Mouse (Mus musculus) myocyte (in vitro differentiated cells): ENCODE results near the gene Olfr1396. TPM values are rescaled to one million over a fixed set of nuclear protein-coding genes. Genes with fewer than 3 reads are reported as not detected.

Experiments used
- H3K27me3 ChIP-seq: one replicate; pipeline ENCODE4 v1.6.1; 2011; ENCODE audit not compliant: control insufficient read depth, insufficient read depth, insufficient read length
- H3K36me3 ChIP-seq: one replicate; pipeline ENCODE4 v1.6.1; 2011; ENCODE audit not compliant: control insufficient read depth, insufficient read depth
- H3K4me2 ChIP-seq: one replicate; pipeline ENCODE4 v1.6.1; 2011; ENCODE audit warnings: low read depth, control low read depth
- H3K4me3 ChIP-seq: one replicate; pipeline ENCODE4 v1.5.1; 2011; ENCODE audit warnings: mild to moderate bottlenecking, control low read depth, moderate library complexity
- H3K79me2 ChIP-seq: one replicate; pipeline ENCODE4 v1.6.1; 2011; ENCODE audit not compliant: control insufficient read depth, insufficient read depth
- H3ac ChIP-seq: one replicate; pipeline ENCODE4 v1.6.1; 2011; ENCODE audit not compliant: control insufficient read depth, insufficient read length
- CEBPB ChIP-seq: IDR thresholded peaks from 2 replicates; pipeline ENCODE4 v1.6.1; 2011; ENCODE audit warnings: mild to moderate bottlenecking, moderate library complexity; ENCODE audit not compliant: poor library complexity, insufficient read depth, severe bottlenecking
- E2F4 ChIP-seq: IDR thresholded peaks from one replicate; pipeline ENCODE4 v1.6.1; 2011; ENCODE audit warnings: mild to moderate bottlenecking, control low read depth, moderate library complexity; ENCODE audit not compliant: insufficient read depth
- MAX ChIP-seq: IDR thresholded peaks from one replicate; pipeline ENCODE4 v1.6.1; 2011; ENCODE audit warnings: low read depth, mild to moderate bottlenecking, control low read depth
- MYOD1 ChIP-seq, 3 experiments: IDR thresholded peaks; one replicate each; pipeline ENCODE4 v1.6.1; 2011; ENCODE audit warnings: control low read depth in 2 of 3, low read depth in 2 of 3, mild to moderate bottlenecking in 2 of 3, moderate library complexity in 1 of 3; ENCODE audit not compliant: insufficient read length in 2 of 3, control insufficient read depth in 1 of 3
- MYOG ChIP-seq, 3 experiments: IDR thresholded peaks; one replicate each; pipeline ENCODE4 v1.6.1; 2011; ENCODE audit warnings: control low read depth in 2 of 3, low read depth in 2 of 3, mild to moderate bottlenecking in 2 of 3; ENCODE audit not compliant: insufficient read length in 2 of 3, control insufficient read depth in 1 of 3, insufficient read depth in 1 of 3
- POLR2A ChIP-seq: IDR thresholded peaks from one replicate; pipeline ENCODE4 v1.6.1; 2011; ENCODE audit warnings: low read depth, mild to moderate bottlenecking, control low read depth, moderate library complexity; ENCODE audit not compliant: insufficient read length
- POLR2AphosphoS2 ChIP-seq: IDR thresholded peaks from one replicate; pipeline ENCODE4 v1.6.1; 2011; ENCODE audit warnings: low read depth, control low read depth; ENCODE audit not compliant: insufficient read length
- REST ChIP-seq: IDR thresholded peaks from one replicate; pipeline ENCODE4 v1.6.1; 2011; ENCODE audit warnings: mild to moderate bottlenecking, control low read depth, moderate library complexity; ENCODE audit not compliant: insufficient read depth, insufficient read length
- SRF ChIP-seq: IDR thresholded peaks from one replicate; pipeline ENCODE4 v1.6.1; 2011; ENCODE audit warnings: low read depth; ENCODE audit not compliant: control insufficient read depth, insufficient read length
- TCF12 ChIP-seq: IDR thresholded peaks from one replicate; pipeline ENCODE4 v1.6.1; 2011; ENCODE audit warnings: mild to moderate bottlenecking, control low read depth; ENCODE audit not compliant: poor library complexity, insufficient read depth, severe bottlenecking
- TCF3 ChIP-seq: IDR thresholded peaks from one replicate; pipeline ENCODE4 v1.6.1; 2011; ENCODE audit warnings: low read depth, control low read depth; ENCODE audit not compliant: insufficient read length
- USF1 ChIP-seq: IDR thresholded peaks from one replicate; pipeline ENCODE4 v1.6.1; 2011; ENCODE audit warnings: low read depth, mild to moderate bottlenecking, control low read depth, moderate library complexity
- polyA plus RNA-seq: library from polyadenylated mRNA; unstranded; fragments of >200 nt; fragmentation: generic; extraction: Trizol; gene quantifications from one replicate; pipeline ENCODE4 v1.2.1, GENCODE M21; 2012; ENCODE audit warnings: missing spikeins

Gene Olfr1396
- polyA plus RNA-seq, 1 experiment, result not detected

- H3K79me2 ChIP-seq, result no peaks in the 10 kb centered on the region
- no peaks in the 10 kb centered on the region for H3K27me3 ChIP-seq
- no peak for TF ChIP-seq POLR2A
- no peak for TF ChIP-seq POLR2AphosphoS2
- no peak for TF ChIP-seq TCF3
- no peak for TF ChIP-seq SRF
- H3K4me3 ChIP-seq, result no peak overlapping the region
- no peak overlapping the region for H3K4me2 ChIP-seq
- no peaks in the 10 kb centered on the region for H3K36me3 ChIP-seq
- H3ac ChIP-seq, result no peak overlapping the region
Measured at GRCm38 (mm10) chr11:49095367-49095766, 19.3 kb downstream of the Olfr1396 start.

GRCm38 (mm10) chr11:49093861-49094660, 20.6 kb downstream of the Olfr1396 start:
- no peaks in the 10 kb centered on the region for H3K36me3 ChIP-seq
- TF ChIP-seq REST (no peak), TCF3 (no peak), USF1 (no peak), E2F4 (no peak), POLR2AphosphoS2 (no peak), POLR2A (no peak), MAX (no peak), MYOD1 (IDR thresholded peaks at IDR 0.05; ENCODE audit: control insufficient read depth in 1 of 3, insufficient read length in 2 of 3, low read depth in 2 of 3) (no peak), TCF12 (no peak), SRF (no peak), MYOG (IDR thresholded peaks at IDR 0.05; ENCODE audit: control insufficient read depth in 1 of 3, insufficient read depth in 1 of 3, insufficient read length in 2 of 3, low read depth in 2 of 3) (no peak), CEBPB (no peak)
- no peaks in the 10 kb centered on the region for H3K79me2 ChIP-seq

GRCm38 (mm10) chr11:49092786-49093185, 21.9 kb downstream of the Olfr1396 start:
- H3K4me2 ChIP-seq, result no peak overlapping the region
- TF ChIP-seq CEBPB (no peak), E2F4 (no peak), SRF (no peak), MYOD1 (IDR thresholded peaks at IDR 0.05; ENCODE audit: control insufficient read depth in 1 of 3, insufficient read length in 2 of 3, low read depth in 2 of 3) (no peak), POLR2A (no peak), POLR2AphosphoS2 (no peak), TCF3 (no peak), MAX (no peak)
- no peaks in the 10 kb centered on the region for H3K27me3 ChIP-seq
- no peak overlapping the region for H3K4me3 ChIP-seq
- H3K36me3 ChIP-seq, result no peaks in the 10 kb centered on the region
- no peaks in the 10 kb centered on the region for H3K79me2 ChIP-seq
- H3ac ChIP-seq, result no peak overlapping the region

More at GRCm38 (mm10) chr11:49093861-49094660, 20.6 kb downstream of the Olfr1396 start:
- H3K4me3 ChIP-seq, result no peak overlapping the region
- no peak overlapping the region for H3K4me2 ChIP-seq
- H3K27me3 ChIP-seq, result no peaks in the 10 kb centered on the region
- H3ac ChIP-seq, result no peak overlapping the region

- TF ChIP-seq POLR2A (no peak), MYOG (IDR thresholded peaks at IDR 0.05; ENCODE audit: control insufficient read depth in 1 of 3, insufficient read depth in 1 of 3, insufficient read length in 2 of 3, low read depth in 2 of 3) (no peak), REST (no peak), E2F4 (no peak), POLR2AphosphoS2 (no peak), TCF12 (no peak), MYOD1 (IDR thresholded peaks at IDR 0.05; ENCODE audit: control insufficient read depth in 1 of 3, insufficient read length in 2 of 3, low read depth in 2 of 3) (no peak), SRF (no peak), CEBPB (no peak), USF1 (no peak), TCF3 (no peak), MAX (no peak)
Measured at GRCm38 (mm10) chr11:49092053-49092586, 22.6 kb downstream of the Olfr1396 start.

GRCm38 (mm10) chr11:49091171-49091570, 23.5 kb downstream of the Olfr1396 start:
- no peak overlapping the region for H3K4me3 ChIP-seq
- no peaks in the 10 kb centered on the region for H3K79me2 ChIP-seq
- H3K36me3 ChIP-seq, result no peaks in the 10 kb centered on the region
- TF ChIP-seq TCF3 (no peak), MYOD1 (IDR thresholded peaks at IDR 0.05; ENCODE audit: control insufficient read depth in 1 of 3, insufficient read length in 2 of 3, low read depth in 2 of 3) (no peak)
- no peak overlapping the region for H3K4me2 ChIP-seq
- no peaks in the 10 kb centered on the region for H3K27me3 ChIP-seq
- H3ac ChIP-seq, result no peak overlapping the region

More at GRCm38 (mm10) chr11:49092053-49092586, 22.6 kb downstream of the Olfr1396 start:
- Histone ChIP-seq H3K27me3 (no peaks in the 10 kb centered on the region), H3ac (no peak overlapping the region), H3K36me3 (no peaks in the 10 kb centered on the region), H3K4me3 (no peak overlapping the region), H3K4me2 (peak overlapping the region; percentile 20), H3K79me2 (no peaks in the 10 kb centered on the region)
